Mouse (Mus musculus) C2C12 (cell line): ENCODE results near the gene Meis2.

Experiments used
- CTCF ChIP-seq: IDR thresholded peaks from one replicate; pipeline ENCODE4 v1.5.1; 2011; ENCODE audit not compliant: control insufficient read depth, insufficient read depth, insufficient read length
- FOSL1 ChIP-seq: IDR thresholded peaks from one replicate; pipeline ENCODE4 v1.8.0; 2011; ENCODE audit warnings: mild to moderate bottlenecking, low read length; ENCODE audit not compliant: poor library complexity, insufficient read depth, severe bottlenecking
- MAX ChIP-seq: IDR thresholded peaks from one replicate; pipeline ENCODE4 v1.6.1; 2011; ENCODE audit warnings: mild to moderate bottlenecking, control low read depth
- USF1 ChIP-seq: IDR thresholded peaks from one replicate; pipeline ENCODE4 v1.6.1; 2011; ENCODE audit warnings: low read depth, mild to moderate bottlenecking, control low read depth, moderate library complexity

DNA sequence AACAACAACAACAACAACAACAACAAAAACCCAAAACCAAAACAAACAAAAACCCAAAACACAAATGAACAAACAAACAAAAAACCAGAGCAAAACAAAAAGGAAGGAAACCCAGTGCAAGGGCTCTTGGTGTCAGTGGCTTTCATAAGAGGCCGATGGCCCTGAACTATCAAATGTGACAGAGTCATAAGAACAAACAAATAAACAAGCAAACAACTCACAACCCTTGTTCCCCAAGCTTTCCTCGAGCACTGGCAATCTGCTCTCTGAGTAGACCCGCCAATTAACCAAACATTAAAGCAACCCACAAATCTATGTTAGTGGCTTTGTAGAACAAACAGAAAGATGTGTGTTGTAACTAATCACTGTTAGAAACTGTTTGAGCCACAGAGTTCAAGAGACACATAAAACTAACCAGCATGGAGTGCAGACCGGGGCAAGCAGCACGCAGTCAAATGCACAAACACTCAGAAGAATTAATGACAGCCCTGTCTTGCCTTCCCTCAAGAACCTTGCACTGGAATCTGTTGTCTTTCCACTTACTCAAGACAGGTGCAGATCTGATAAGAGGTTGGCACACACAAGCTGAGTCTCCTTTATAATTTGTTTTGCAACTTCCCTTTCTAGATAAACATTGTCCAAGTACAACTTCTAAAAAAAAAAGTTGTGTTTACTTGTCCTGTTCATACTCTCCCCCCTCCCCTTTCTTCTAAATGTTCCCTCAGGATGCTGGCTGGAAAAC, 177.1 kb downstream of the Meis2 start:
- TF ChIP-seq CTCF: no peak
- no peak for TF ChIP-seq MAX
- TF ChIP-seq USF1: no peak
- TF ChIP-seq FOSL1: no peak
